Mouse (Mus musculus) stomach, embryonic 15.5 days (tissue): ENCODE data around the gene Cyp4f37. TPM values are rescaled to one million over a fixed set of nuclear protein-coding genes. Genes with fewer than 3 reads are reported as not detected.

Experiments used
- polyA plus RNA-seq: library from polyadenylated mRNA; unstranded; fragments of >200 nt; fragmentation: Nextera tagmentation; extraction: Ambion mirVana; gene quantifications from 2 replicates; pipeline ENCODE4 v1.2.1, GENCODE M21; 2015

The Cyp4f37 gene
- polyA plus RNA-seq, 1 experiment from 2014 or later, result not detected

Other genes starting within 250 kb of the Cyp4f37 start
- 26.2 and 31.2 TPM in 2 replicates for gene Wiz, start 231.9 kb upstream of the Cyp4f37 start, polyA plus RNA-seq
- 2.1 TPM in 2 replicates for gene Rasal3, start 217.7 kb upstream of the Cyp4f37 start, polyA plus RNA-seq
- gene Pglyrp2, start 197.1 kb upstream of the Cyp4f37 start, polyA plus RNA-seq, result 0.26 and 0.45 TPM in 2 replicates
- 5.2 and 8.9 TPM in 2 replicates for gene Cyp4f39, start 168.6 kb upstream of the Cyp4f37 start, polyA plus RNA-seq
- 6.5 and 7.4 TPM in 2 replicates for gene Cyp4f17, start 115.3 kb upstream of the Cyp4f37 start, polyA plus RNA-seq
- gene Cyp4f16, start 84.8 kb upstream of the Cyp4f37 start, polyA plus RNA-seq, result 24.6 and 26.6 TPM in 2 replicates
- gene Cyp4f40, start 37.6 kb downstream of the Cyp4f37 start, polyA plus RNA-seq, result 2.9 and 3.6 TPM in 2 replicates
- 0.98 and 1.7 TPM in 2 replicates for gene Cyp4f15, start 64.3 kb downstream of the Cyp4f37 start, polyA plus RNA-seq
- 24.8 and 25.9 TPM in 2 replicates for gene Zfp871, start 167.0 kb downstream of the Cyp4f37 start, polyA plus RNA-seq
- 3.6 and 4.0 TPM in 2 replicates for gene Zfp811, start 188.6 kb downstream of the Cyp4f37 start, polyA plus RNA-seq
- 10.1 and 12.3 TPM in 2 replicates for gene Zfp799, start 209.0 kb downstream of the Cyp4f37 start, polyA plus RNA-seq